Mouse (Mus musculus) adrenal gland, postnatal 36 days (tissue): Measurements from ENCODE around the gene Jak3. TPM values are rescaled to one million over a fixed set of nuclear protein-coding genes. Genes with fewer than 3 reads are reported as not detected.
A peak's percentile ranks its signal among the peaks of the same experiment; 100 is the strongest.
"Not testable (repeated sequence)": the region's sequence is repeated elsewhere in the genome, so short reads cannot be mapped to it uniquely, and the experiment has no call there.

Experiments used
- DNase-seq, 2 experiments: peaks; one replicate each; pipeline ENCODE4 v3.0.0; 2021; ENCODE audit warnings: mixed read lengths in 1 of 2
- total RNA-seq, 2 experiments: library from RNA; stranded (reverse); gene quantifications; 2 replicates each; pipeline ENCODE4 v1.2.3; 2021

Gene Jak3
- total RNA-seq, 2 experiments from 2014 or later, result 11.3 to 13.0 TPM

GRCm38 (mm10) chr8:71686143-71686734 is 10.1 kb downstream of the Jak3 start:
- peak in 1 of 2 experiments; percentile 39 for DNase-seq

- no peak for DNase-seq
These were observed 11.5 kb downstream of the Jak3 start for GRCm38 (mm10) chr8:71687616-71688015.

GRCm38 (mm10) chr8:71689028-71689427 is 12.9 kb downstream of the Jak3 start, which contains the start of gene Insl3:
Insl3 (plus strand) TSS chr8:71689214.
- DNase-seq, result no peak

GRCm38 (mm10) chr8:71692509-71692908 is 16.4 kb downstream of the Jak3 start:
- DNase-seq, result no peak

- no peak for DNase-seq
These were observed 17.3 kb downstream of the Jak3 start for GRCm38 (mm10) chr8:71693166-71694041.

GRCm38 (mm10) chr8:71695456-71695855 is 19.4 kb downstream of the Jak3 start:
- not testable (repeated sequence) for DNase-seq

- peak in 1 of 2 experiments; percentile 52 for DNase-seq
These were observed 24.6 kb downstream of the Jak3 start for GRCm38 (mm10) chr8:71700493-71701269.

- DNase-seq, result no peak
These were observed 25.5 kb downstream of the Jak3 start, which contains the start of gene B3gnt3 for GRCm38 (mm10) chr8:71701414-71702086. B3gnt3 (minus strand) TSS chr8:71701789.

GRCm38 (mm10) chr8:71702087-71702432 is 26.0 kb downstream of the Jak3 start:
- DNase-seq, result no peak

GRCm38 (mm10) chr8:71702923-71703322 is 26.8 kb downstream of the Jak3 start:
- no peak for DNase-seq

- not testable (repeated sequence) for DNase-seq
These were observed 27.3 kb downstream of the Jak3 start for GRCm38 (mm10) chr8:71703400-71703799.

GRCm38 (mm10) chr8:71707874-71708273 is 31.8 kb downstream of the Jak3 start:
- peak; percentile 53 to 65 for DNase-seq

- DNase-seq, result no peak
These were observed 33.2 kb downstream of the Jak3 start for GRCm38 (mm10) chr8:71709134-71709799.

- DNase-seq, result peak; percentile 80 to 84
These were observed 33.8 kb downstream of the Jak3 start for GRCm38 (mm10) chr8:71709800-71710446.

GRCm38 (mm10) chr8:71711574-71711973 is 35.5 kb downstream of the Jak3 start:
- no peak for DNase-seq

GRCm38 (mm10) chr8:71715531-71715930 is 39.4 kb downstream of the Jak3 start:
- DNase-seq, result no peak

GRCm38 (mm10) chr8:71716561-71717053 is 40.5 kb downstream of the Jak3 start:
- no peak for DNase-seq

GRCm38 (mm10) chr8:71717096-71717495 is 41.0 kb downstream of the Jak3 start:
- no peak for DNase-seq

GRCm38 (mm10) chr8:71718252-71718651 is 42.2 kb downstream of the Jak3 start:
- DNase-seq, result no peak

- DNase-seq, result no peak
These were observed 43.1 kb downstream of the Jak3 start for GRCm38 (mm10) chr8:71719218-71719617.
